Mouse (Mus musculus): Measurements from ENCODE around the gene Ano6.
A peak's percentile ranks its signal among the peaks of the same experiment; 100 is the strongest.

The Ano6 gene

GRCm38 (mm10) chr15:95828018-95828646, 37.5 kb downstream of the Ano6 start:
- DNase-seq: peak in 1 of 2 experiments; percentile 44

- DNase-seq: peak; percentile 51 to 69
These were observed 38.1 kb downstream of the Ano6 start for GRCm38 (mm10) chr15:95828647-95829254.

GRCm38 (mm10) chr15:95829553-95830205, 39.0 kb downstream of the Ano6 start:
- peak; percentile 32 to 51 for DNase-seq

- DNase-seq: peak in 1 of 2 experiments; percentile 47
These were observed 39.5 kb downstream of the Ano6 start for GRCm38 (mm10) chr15:95830206-95830560.

- no peak for DNase-seq
These were observed 42.6 kb downstream of the Ano6 start for GRCm38 (mm10) chr15:95833292-95833691.

GRCm38 (mm10) chr15:95836077-95836476, 45.4 kb downstream of the Ano6 start:
- DNase-seq: no peak

GRCm38 (mm10) chr15:95836646-95837434, 46.2 kb downstream of the Ano6 start:
- peak; percentile 26 to 48 for DNase-seq

- DNase-seq: no peak
These were observed 46.9 kb downstream of the Ano6 start for GRCm38 (mm10) chr15:95837570-95837969.

- DNase-seq: peak; percentile 40 to 50
These were observed 47.8 kb downstream of the Ano6 start for GRCm38 (mm10) chr15:95838171-95839020.

GRCm38 (mm10) chr15:95839789-95840188, 49.1 kb downstream of the Ano6 start:
- DNase-seq: no peak

GRCm38 (mm10) chr15:95843183-95843949, 52.7 kb downstream of the Ano6 start:
- DNase-seq: no peak

GRCm38 (mm10) chr15:95844412-95844811, 53.8 kb downstream of the Ano6 start:
- DNase-seq: no peak

- DNase-seq: no peak
These were observed 55.5 kb downstream of the Ano6 start for GRCm38 (mm10) chr15:95846102-95846501.

- DNase-seq: peak in 1 of 2 experiments; percentile 30
These were observed 57.9 kb downstream of the Ano6 start for GRCm38 (mm10) chr15:95848493-95849064.

GRCm38 (mm10) chr15:95849513-95850411, 59.1 kb downstream of the Ano6 start:
- DNase-seq: no peak

- DNase-seq: no peak
These were observed 59.9 kb downstream of the Ano6 start for GRCm38 (mm10) chr15:95850546-95850945.

- no peak for DNase-seq
These were observed 64.6 kb downstream of the Ano6 start for GRCm38 (mm10) chr15:95855051-95855844.

GRCm38 (mm10) chr15:95855953-95856352, 65.3 kb downstream of the Ano6 start:
- no peak for DNase-seq

Data from lung, adult 18-20 months (tissue).